Mouse (Mus musculus): ENCODE results near the gene Slc39a5.

Slc39a5 gene

DNA sequence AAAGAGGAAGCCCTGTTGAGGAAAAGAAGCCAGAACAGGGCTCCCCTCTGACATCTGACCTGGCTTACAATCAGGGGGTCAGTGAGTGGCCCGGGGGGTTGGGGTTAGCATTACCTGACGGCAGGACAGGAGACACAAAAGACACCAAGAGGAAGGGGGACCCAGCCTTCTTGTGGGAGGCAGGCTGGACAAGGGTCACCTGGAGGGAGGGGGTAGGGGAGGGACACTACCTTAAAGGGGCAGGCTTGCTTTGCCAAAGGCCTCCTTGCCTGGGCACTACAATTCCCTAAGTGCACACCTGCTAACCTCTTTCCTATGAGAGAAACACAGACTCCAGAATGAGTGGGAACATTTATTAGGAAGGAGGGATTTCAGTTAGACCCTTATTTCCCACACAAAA lies at the start of gene Slc39a5:
Gene Slc39a5 (minus strand): TSS at position 174 of the 400 bp plus-strand sequence.
- no peak for DNase-seq (ENCODE audit: extremely low read depth, low read depth)

GRCm38 (mm10) chr10:128445407-128445806 lies 44.4 kb upstream of the Slc39a5 start:
- peak; percentile 41 for DNase-seq (ENCODE audit: extremely low read depth, low read depth)

DNA sequence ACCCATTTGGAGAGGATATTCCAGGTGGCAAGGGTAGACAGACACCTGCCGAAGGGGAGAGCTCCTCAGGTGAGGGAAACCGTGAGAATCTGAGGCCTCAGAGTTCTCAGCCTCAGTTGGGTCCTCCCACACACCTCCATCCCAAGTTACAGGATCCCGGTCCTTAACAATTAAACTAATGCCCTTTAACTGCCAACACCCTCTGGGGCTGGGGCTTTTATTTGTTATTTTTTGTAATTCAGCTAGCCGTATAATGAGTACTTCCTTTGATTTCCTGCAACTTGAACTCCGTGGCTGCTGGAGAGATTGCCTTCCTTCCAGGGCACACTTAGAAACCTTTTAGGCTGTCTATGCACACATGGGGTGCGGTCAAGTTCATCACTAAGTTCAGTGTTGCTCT lies 43.3 kb upstream of the Slc39a5 start:
- no peak for DNase-seq (ENCODE audit: extremely low read depth, low read depth)

DNA sequence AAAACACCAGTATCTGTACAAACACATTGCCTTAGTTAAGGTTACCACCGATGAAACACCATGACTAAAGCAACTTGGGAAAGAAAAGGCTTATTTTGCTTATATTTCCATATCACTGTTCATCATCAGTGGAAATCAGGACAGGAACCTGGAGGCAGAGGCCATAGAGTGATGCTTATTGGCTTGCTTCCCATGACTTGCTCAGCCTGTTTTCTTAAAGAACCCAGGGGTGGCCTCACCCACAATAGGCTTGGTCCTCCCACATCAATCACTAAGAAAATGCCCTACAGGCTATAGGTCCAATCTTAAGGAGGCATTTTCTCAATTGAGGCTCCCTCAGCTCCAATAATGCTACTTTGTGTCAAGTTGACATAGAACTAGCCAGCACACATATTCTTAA lies 41.7 kb upstream of the Slc39a5 start:
- no peak for DNase-seq (ENCODE audit: extremely low read depth, low read depth)

DNA sequence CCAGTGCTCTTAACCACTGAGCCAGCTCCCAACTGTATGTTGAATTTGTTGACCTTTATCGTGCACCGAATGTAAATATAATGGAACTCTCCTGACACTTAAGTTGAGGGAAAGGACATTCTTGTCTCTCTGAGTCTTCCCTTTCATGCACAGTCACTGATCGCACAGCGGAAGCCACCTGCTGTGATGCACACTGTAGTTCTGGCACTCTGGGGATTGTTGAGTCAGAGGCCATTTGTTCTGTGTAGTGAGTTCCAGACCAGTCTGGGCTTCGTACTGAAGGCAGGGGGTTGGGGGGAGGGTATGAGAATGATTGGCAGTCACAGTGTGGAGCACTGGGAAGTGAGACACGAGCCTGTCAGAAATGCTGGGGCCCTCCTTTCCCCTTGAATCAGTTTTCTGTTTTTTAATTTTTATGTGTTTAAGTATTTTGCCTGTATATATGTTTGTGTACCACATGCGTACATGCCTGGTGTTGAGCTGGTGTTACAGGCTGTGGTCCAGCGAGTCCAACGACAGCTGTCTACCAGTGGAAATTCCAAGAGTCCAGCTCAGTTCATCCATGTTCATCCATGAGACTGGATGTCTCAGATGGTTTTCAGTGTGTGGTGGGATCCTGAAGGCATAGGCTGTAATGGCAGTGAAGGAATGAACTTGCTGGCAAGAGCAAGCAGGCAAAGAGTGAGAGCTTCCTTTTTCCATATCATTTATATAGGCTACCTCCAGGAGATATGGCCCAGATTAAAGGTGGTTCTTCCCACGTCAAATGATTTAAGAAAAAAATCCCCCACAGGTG lies 40.5 kb upstream of the Slc39a5 start:
- DNase-seq (ENCODE audit: extremely low read depth, low read depth): no peak

DNA sequence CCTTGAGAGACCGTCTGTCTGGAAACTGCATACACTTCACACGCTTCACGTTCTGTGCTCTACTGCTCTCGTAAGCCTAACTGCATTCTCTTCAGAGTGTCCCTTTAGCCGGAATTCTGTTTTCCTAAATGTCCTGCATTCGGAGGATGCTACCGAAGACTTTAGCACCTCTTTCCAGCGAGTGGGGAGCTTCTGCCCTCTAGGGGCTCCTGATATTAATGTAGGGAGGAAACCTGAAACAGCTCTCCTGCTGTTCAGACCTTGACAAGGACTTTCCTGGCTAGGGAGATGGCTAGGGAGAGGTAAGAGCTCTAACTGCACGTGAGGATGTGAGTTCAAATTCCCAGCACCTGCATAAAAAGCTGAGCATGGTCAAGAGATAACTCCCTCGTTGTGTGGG lies 39.4 kb upstream of the Slc39a5 start:
- DNase-seq (ENCODE audit: extremely low read depth, low read depth): no peak

GRCm38 (mm10) chr10:128438675-128439279 lies 37.7 kb upstream of the Slc39a5 start:
- DNase-seq (ENCODE audit: extremely low read depth, low read depth): no peak

DNA sequence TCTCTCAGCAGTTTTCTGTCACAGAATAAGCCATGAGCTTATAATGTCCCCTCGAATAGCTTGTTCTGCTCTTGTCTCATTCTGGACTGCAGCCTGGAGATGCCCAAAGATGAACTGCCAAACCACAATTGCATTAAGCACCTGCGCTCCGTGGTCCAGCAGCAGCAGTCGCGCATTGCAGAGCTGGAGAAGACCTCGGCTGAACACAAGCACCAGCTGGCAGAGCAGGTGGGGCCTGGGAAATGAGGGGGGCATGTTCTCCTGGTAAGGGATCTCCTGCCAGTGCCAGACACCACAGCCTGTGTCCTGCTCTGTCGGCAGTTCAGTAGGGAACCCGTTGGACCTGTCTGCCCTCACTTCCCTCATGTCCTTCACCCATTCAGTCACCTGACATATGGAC lies 35.3 kb upstream of the Slc39a5 start:
- no peak for DNase-seq (ENCODE audit: extremely low read depth, low read depth)

GRCm38 (mm10) chr10:128435873-128436272 lies 34.8 kb upstream of the Slc39a5 start:
- DNase-seq (ENCODE audit: extremely low read depth, low read depth): no peak

GRCm38 (mm10) chr10:128435186-128435823 lies 34.3 kb upstream of the Slc39a5 start:
- DNase-seq (ENCODE audit: extremely low read depth, low read depth): no peak

DNA sequence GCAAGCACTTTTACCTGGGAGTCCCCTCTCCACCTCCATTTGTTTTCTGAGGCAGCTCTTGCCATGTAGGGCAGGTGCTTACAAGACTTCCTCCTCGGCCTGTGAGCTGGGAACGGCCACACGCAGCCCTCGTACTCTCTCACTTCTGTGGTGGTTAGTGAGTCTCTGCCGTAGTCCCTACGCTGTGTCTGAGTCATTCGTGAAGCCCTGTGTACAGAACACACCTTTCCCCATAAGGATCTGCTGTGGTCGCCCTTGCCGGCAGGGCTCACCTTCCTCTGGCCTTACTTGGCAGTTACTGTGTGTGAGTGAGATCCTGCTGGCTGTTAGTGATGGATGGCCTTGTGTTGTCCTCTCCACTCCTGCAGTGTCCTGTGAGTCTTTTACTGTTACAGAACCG lies 33.7 kb upstream of the Slc39a5 start:
- DNase-seq (ENCODE audit: extremely low read depth, low read depth): no peak

DNA sequence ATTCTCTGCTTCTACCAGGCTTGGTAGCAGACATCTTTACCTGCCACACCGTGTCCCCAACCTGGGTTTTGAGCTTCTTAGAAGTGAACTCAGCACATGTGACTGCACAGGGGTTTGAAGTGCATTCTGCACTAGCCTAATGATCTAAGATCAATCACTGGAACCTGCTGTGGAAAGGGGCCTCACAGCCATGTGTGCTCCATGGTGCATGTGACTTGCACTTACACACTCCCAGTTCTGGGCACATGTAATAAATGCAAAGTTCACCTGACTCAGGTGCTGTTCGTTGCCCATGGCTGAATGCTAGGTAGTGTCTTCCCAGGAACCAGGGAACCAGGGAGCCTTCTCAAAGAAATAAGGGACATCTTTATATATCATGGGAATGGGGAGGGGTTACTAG lies 32.4 kb upstream of the Slc39a5 start:
- no peak for DNase-seq (ENCODE audit: extremely low read depth, low read depth)

- no peak for DNase-seq (ENCODE audit: extremely low read depth, low read depth)
These were observed 28.4 kb upstream of the Slc39a5 start for GRCm38 (mm10) chr10:128429454-128429853.

GRCm38 (mm10) chr10:128429052-128429451 lies 28.0 kb upstream of the Slc39a5 start:
- DNase-seq (ENCODE audit: extremely low read depth, low read depth): no peak

GRCm38 (mm10) chr10:128425260-128425659 lies 24.2 kb upstream of the Slc39a5 start:
- DNase-seq (ENCODE audit: extremely low read depth, low read depth): no peak

- DNase-seq (ENCODE audit: extremely low read depth, low read depth): no peak
These were observed 23.6 kb upstream of the Slc39a5 start for GRCm38 (mm10) chr10:128424604-128425003.

DNA sequence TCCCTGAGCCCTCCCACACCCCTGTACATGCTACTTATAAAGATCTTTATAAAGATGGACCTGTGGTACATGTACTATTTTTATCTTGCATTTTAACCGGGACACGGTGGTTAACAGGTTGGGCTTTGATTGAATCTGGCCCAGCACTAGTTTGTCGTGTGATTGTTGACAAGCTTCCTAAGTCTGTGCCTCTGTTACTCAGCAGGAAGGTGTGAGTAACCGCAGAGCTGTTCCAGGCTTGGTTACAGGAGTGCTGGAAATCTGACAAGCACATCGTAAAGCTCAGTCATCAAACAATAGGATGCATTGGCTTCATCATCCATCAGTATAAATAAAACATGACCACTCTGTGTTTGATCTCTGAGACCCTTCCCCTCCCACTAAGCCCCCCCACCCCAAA lies 21.4 kb upstream of the Slc39a5 start:
- no peak for DNase-seq (ENCODE audit: extremely low read depth, low read depth)

- no peak for DNase-seq (ENCODE audit: extremely low read depth, low read depth)
These were observed 13.8 kb upstream of the Slc39a5 start for GRCm38 (mm10) chr10:128414848-128415247.

DNA sequence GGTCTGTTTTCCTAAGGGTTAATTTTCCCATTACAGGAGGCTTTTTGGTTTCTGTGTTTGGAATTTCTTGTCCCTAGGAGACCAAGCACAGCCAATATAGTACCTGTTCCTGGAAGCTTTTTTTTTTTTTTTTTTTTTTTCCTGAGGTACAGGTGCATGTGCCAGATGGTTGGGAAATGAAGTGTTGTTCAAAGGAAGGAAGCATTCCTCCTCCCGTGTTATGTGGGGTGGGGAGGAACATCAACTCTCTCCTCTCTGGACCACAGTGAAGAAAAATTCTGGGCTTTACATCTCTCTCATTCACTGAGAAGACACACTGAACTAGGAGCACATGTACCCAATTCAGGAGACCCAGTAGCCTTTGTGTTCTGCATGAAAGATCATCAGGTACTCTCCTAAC lies 12.0 kb upstream of the Slc39a5 start:
- DNase-seq (ENCODE audit: extremely low read depth, low read depth): no peak

DNA sequence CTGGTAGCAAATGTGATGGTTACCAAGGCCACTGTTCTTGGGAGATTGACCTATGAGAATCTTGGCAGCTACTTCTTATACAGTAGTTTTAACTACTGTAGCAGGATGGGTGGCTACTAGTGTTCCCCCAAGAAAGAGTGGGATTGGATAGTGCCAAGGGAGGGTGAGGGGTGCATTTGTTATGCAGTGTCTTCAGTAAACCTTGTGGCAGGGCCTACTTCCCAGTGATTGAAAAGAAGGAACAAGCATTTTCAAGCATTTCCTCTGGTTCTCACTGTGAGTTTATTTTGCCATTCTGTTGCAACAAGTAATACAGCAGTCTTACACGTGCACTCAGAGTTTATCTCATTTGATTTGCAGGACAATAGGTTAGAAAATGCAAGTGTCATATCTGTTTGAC lies 11.5 kb upstream of the Slc39a5 start:
- DNase-seq (ENCODE audit: extremely low read depth, low read depth): peak; percentile 34

DNA sequence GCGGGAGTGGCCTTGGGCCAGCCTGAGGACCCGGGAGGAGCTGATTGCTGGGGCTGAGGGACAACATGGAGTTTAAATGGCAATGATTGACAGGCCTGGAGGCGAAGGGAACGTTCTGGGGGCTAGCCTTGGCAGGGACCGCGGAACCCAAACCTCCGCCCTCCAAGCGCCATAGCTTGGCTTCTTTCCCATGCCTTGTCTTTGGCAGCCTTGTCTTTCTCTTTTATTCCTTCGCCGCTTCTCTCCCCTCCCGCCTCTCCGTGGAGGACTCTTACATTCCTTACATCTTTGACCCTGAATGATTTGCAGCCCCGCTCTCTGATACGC lies 11.0 kb upstream of the Slc39a5 start:
- DNase-seq (ENCODE audit: extremely low read depth, low read depth): no peak

- peak; percentile 92 for DNase-seq (ENCODE audit: extremely low read depth, low read depth)
These were observed 10.4 kb upstream of the Slc39a5 start, which contains the start of the genes Nabp2 and Rnf41 for GRCm38 (mm10) chr10:128411211-128412054. Nabp2 (minus strand) TSS chr10:128411492. Rnf41 (plus strand) TSS chr10:128411657.
